Mouse (Mus musculus) heart, postnatal 0 days (tissue): ENCODE measurements at regions not wholly inside any gene's neighbourhood (a gene's known extent, or its start where the extent isn't known, plus 50 kb on each side); places are given as distances from the start of the nearest gene placed in this dataset.

ENCODE experiments used
- ATAC-seq: fragments of 200-750 bp; cut with Nextera tagmentation; 2 replicates; pipeline ENCODE4 v1.8.0; 2017; ENCODE audit warnings: low read depth, moderate number of reproducible peaks, moderate library complexity; ENCODE audit not compliant: insufficient read depth
- DNase-seq: peaks from one replicate; pipeline ENCODE4 v3.0.0-alpha.2; 2016; ENCODE audit warnings: low spot score
- H3K27ac ChIP-seq: fragments of 300-500 bp; sonication (generic); 2 replicates; pipeline ENCODE4 v1.5.1; 2014; ENCODE audit warnings: low read depth, mild to moderate bottlenecking
- H3K27me3 ChIP-seq: fragments of 300-500 bp; sonication (generic); 2 replicates; pipeline ENCODE4 v1.6.1; 2014; ENCODE audit warnings: low read length, mixed read lengths; ENCODE audit not compliant: control insufficient read depth, insufficient read depth
- H3K36me3 ChIP-seq: fragments of 300-500 bp; sonication (generic); replicated peaks from 2 replicates; pipeline ENCODE4 v1.6.1; 2014; ENCODE audit warnings: low read length, mixed read lengths; ENCODE audit not compliant: control insufficient read depth, insufficient read depth
- H3K4me1 ChIP-seq: fragments of 300-500 bp; sonication (generic); 2 replicates; pipeline ENCODE4 v1.6.1; 2014; ENCODE audit warnings: antibody characterized with exemption; ENCODE audit not compliant: control insufficient read depth, insufficient read depth
- H3K4me2 ChIP-seq: fragments of 300-500 bp; sonication (generic); 2 replicates; pipeline ENCODE4 v1.6.1; 2014; ENCODE audit warnings: low read depth, mild to moderate bottlenecking, low read length, moderate library complexity
- H3K4me3 ChIP-seq: fragments of 300-500 bp; sonication (generic); 2 replicates; pipeline ENCODE4 v1.5.1; 2014; ENCODE audit warnings: low read depth, low read length
- H3K9ac ChIP-seq: fragments of 300-500 bp; sonication (generic); replicated peaks from 2 replicates; pipeline ENCODE4 v1.6.1; 2014; ENCODE audit warnings: low read depth, low read length, mixed read lengths
- H3K9me3 ChIP-seq: fragments of 300-500 bp; sonication (generic); replicated peaks from 2 replicates; pipeline ENCODE4 v1.6.1; 2016; ENCODE audit warnings: low read length; ENCODE audit not compliant: control insufficient read depth
- CTCF ChIP-seq: IDR thresholded peaks from 2 replicates; pipeline ENCODE4 v1.5.1; 2016; ENCODE audit warnings: antibody characterized with exemption, control low read depth, low read depth
- EP300 ChIP-seq: IDR thresholded peaks from 2 replicates; pipeline ENCODE4 v1.6.1; 2016; ENCODE audit warnings: antibody characterized with exemption, low read depth
- WGBS: fragments of 180-500 bp; shearing (Covaris S2); extraction: QIAGEN DNeasy Blood & Tissue Kit; methylation state at CpG from one replicate; pipeline ENCODE4 v1.1.7; 2014; 5-methylcytosine and 5-hydroxymethylcytosine counted together

DNA sequence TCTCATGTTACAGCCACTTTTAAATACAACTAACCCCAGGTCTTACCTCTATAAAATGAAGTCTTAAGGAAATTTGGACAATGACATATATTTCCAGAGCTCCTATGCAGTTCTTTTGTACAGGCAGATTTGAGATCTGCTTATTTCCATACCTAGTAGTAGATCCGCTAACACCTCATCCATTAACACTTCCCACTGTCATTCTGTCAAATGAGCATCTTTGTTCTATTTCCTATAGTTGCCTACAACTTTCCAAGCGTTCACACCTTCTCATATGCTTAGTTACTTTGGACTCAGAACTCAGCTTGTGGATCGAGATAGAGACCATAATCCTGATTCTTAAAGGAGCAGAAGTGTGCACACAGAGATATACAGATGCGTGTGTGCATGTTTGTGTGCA is 316.8 kb upstream of the Ube2e3 start:
- Histone ChIP-seq H3K27me3 (no peaks in the 10 kb centered on the region), H3K9ac (no peak overlapping the region), H3K9me3 (no peaks in the 10 kb centered on the region), H3K36me3 (no peaks in the 10 kb centered on the region), H3K4me3 (no peak overlapping the region), H3K4me1 (no peaks in the 10 kb centered on the region), H3K27ac (no peak overlapping the region), H3K4me2 (no peak overlapping the region)
- TF ChIP-seq EP300 (no peak), CTCF (no peak)
- 78% methylated on average over 4 of the region's 4 CpGs for WGBS
- no peak for ATAC-seq
- no peak for DNase-seq

DNA sequence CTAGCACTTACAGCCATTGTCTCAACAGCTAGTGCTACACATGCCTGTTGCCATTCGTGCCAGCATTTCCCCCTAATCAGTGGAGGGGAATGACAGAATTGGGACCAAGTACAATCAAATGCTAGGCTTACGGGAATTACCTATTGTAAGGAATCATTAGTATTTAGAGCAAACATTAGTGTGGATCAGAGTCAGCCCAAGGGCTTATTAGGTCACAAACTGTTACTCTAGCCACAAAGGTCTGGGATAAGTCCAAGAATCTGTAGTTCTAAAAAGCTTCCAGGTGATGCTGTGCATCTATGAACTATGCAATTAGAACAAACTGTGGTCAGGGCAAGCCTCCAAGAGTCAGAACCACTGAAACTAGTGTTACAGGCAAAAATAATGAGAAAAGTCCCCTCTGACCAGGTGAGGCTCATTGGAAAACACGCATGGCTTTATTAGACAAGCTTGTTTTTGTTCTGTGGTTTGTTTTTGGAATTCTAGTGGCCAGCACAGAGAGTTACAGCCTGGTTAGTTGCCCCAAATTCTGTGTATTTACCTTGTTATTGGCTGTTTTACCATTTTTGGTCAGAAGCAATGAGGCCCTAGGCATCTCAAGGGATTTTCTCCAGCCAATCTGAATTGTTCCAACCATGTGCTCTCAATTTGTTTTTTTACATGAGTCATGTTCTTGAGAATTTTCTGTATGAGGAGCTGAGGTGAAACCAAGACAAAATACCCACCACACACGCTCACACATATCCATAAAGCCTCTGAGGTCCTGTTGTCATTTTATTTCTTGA is 319.0 kb upstream of the Ube2e3 start:
- H3K27ac ChIP-seq: no peak overlapping the region
- TF ChIP-seq CTCF (no peak), EP300 (no peak)
- H3K36me3 ChIP-seq: no peaks in the 10 kb centered on the region
- H3K9me3 ChIP-seq: no peaks in the 10 kb centered on the region
- no peaks in the 10 kb centered on the region for H3K27me3 ChIP-seq
- DNase-seq: no peak
- no peaks in the 10 kb centered on the region for H3K4me1 ChIP-seq
- no peak overlapping the region for H3K4me3 ChIP-seq
- H3K9ac ChIP-seq: no peak overlapping the region
- H3K4me2 ChIP-seq: no peak overlapping the region
- 81% methylated on average over 4 of the region's 4 CpGs for WGBS
- ATAC-seq: no peak

DNA sequence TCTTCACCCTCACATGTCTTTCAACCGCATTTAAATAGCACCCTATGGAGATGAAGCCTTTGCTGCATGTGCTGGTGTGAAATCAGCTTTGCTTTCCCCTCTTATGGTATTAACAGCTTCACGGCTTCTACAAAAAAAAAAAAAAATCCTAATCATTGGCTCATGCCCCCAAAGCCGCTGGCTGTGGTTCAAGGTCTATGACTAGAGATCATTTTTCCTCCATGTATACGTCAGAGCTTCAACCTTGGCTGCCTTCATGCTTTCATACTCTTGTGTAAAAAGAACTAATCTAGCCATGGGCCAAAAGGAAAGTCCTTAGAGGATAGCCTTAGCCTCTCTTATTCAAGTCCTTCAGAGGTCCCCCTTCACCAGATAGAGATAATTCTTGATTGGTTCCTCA is 320.6 kb upstream of the Ube2e3 start:
- H3K4me1 ChIP-seq: no peaks in the 10 kb centered on the region
- DNase-seq (no peak), ATAC-seq (no peak)
- H3K27ac ChIP-seq: no peak overlapping the region
- H3K27me3 ChIP-seq: no peaks in the 10 kb centered on the region
- no peak for TF ChIP-seq CTCF
- no peak for TF ChIP-seq EP300
- no peaks in the 10 kb centered on the region for H3K9me3 ChIP-seq
- no peak overlapping the region for H3K4me3 ChIP-seq
- H3K4me2 ChIP-seq: no peak overlapping the region
- H3K36me3 ChIP-seq: no peaks in the 10 kb centered on the region
- WGBS: 59% methylated on average over 4 of the region's 4 CpGs
- H3K9ac ChIP-seq: no peak overlapping the region

DNA sequence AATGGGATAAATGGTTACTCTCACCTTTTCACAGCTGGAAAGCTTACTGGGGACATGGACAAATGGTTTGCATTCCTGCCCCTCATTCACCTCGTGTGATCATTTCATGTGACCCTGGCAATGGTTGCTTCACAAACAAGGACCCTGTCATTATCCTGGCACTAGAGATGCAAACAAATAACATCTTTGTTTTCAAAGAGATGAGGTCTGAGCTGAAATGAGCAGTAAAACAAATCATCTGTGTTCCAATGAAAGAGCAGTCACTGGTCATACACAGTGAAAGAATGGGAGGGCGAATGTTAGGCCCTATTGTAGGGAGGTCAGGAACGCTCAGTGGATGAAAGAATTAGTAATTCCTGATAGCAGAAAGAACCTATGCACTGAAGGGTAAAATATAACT is 327.5 kb upstream of the Ube2e3 start:
- Histone ChIP-seq H3K4me3 (no peak overlapping the region), H3K36me3 (no peaks in the 10 kb centered on the region), H3K9me3 (no peaks in the 10 kb centered on the region), H3K27ac (no peak overlapping the region), H3K27me3 (no peaks in the 10 kb centered on the region), H3K4me1 (no peaks in the 10 kb centered on the region; the same call in 1 of the 2 replicates), H3K9ac (no peak overlapping the region), H3K4me2 (no peak overlapping the region)
- no peak for TF ChIP-seq EP300
- no peak for TF ChIP-seq CTCF
- no peak for DNase-seq
- 67% methylated on average over 3 of the region's 3 CpGs for WGBS
- ATAC-seq: no peak

DNA sequence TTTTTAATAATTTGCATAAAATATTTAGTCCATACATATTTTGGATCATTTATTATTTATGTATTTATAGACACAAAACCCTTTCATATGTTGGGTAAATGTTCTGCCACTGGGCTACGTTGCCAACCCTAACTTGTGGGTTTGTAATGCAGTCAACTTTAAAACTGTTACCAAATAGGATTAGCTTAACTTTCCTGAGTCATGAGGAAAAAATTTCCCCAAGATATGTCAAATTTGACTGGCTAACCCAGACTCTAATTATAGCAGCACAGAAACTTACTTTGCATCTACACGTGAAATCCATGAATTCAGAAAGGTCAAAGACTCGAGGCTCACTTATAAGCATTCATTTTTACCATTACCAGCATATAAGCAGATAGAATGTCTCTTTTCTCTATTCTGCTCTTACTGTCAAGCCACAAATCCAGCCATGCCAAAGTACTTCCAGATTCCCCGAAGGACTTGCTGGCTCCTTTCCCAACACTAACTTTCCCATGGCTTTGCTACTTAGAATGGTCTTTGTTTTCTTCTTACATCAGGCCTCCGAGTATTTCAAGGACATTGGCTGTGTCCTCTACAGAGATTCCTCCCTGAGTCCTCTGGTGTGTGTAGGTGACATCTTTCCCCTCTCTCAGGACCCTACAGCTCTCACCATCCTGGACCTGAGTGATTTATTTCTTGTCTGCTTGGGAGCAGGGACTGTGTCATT is 328.2 kb upstream of the Ube2e3 start:
- Histone ChIP-seq H3K27me3 (no peaks in the 10 kb centered on the region), H3K27ac (no peak overlapping the region), H3K9ac (no peak overlapping the region), H3K4me1 (no peaks in the 10 kb centered on the region; the same call in 1 of the 2 replicates), H3K36me3 (no peaks in the 10 kb centered on the region), H3K4me2 (no peak overlapping the region), H3K4me3 (no peak overlapping the region), H3K9me3 (no peaks in the 10 kb centered on the region)
- ATAC-seq (peak; percentile 36; the same call in 1 of the 2 replicates), DNase-seq (peak; percentile 25)
- 32% methylated on average over 5 of the region's 5 CpGs for WGBS
- TF ChIP-seq EP300 (no peak), CTCF (no peak)
